Mouse (Mus musculus) liver, adult 2 months (tissue): ENCODE measurements around the gene Srd5a3. TPM values are rescaled to one million over a fixed set of nuclear protein-coding genes. Genes with fewer than 3 reads are reported as not detected.

Experiments used
- DNase-seq: peaks from one replicate; pipeline ENCODE4 v3.0.0-alpha.2; 2011; ENCODE audit warnings: low read depth, low spot score; ENCODE audit errors: extremely low read depth
- H3K27ac ChIP-seq: fragments of 200-500 bp; replicated peaks from 2 replicates; pipeline ENCODE4 v1.5.1; 2012; ENCODE audit warnings: low read depth, mild to moderate bottlenecking, control low read depth, inconsistent platforms, low read length; ENCODE audit not compliant: insufficient read depth
- H3K27me3 ChIP-seq: fragments of 200-500 bp; 2 replicates; pipeline ENCODE4 v1.6.1; 2012; ENCODE audit warnings: mild to moderate bottlenecking, moderate library complexity, low read length, inconsistent platforms; ENCODE audit not compliant: control insufficient read depth, insufficient read depth
- H3K36me3 ChIP-seq: fragments of 200-500 bp; 2 replicates; pipeline ENCODE4 v1.6.1; 2012; ENCODE audit warnings: low read length, inconsistent platforms; ENCODE audit not compliant: control insufficient read depth, insufficient read depth
- H3K4me1 ChIP-seq: fragments of 200-500 bp; 2 replicates; pipeline ENCODE4 v1.6.1; 2011; ENCODE audit warnings: low read length; ENCODE audit not compliant: control insufficient read depth, insufficient read depth
- H3K4me3 ChIP-seq: fragments of 200-500 bp; 2 replicates; pipeline ENCODE4 v1.5.1; 2011; ENCODE audit warnings: low read depth, mild to moderate bottlenecking, control low read depth, low read length, moderate library complexity; ENCODE audit not compliant: insufficient read depth
- H3K79me2 ChIP-seq: fragments of 200-500 bp; 2 replicates; pipeline ENCODE4 v1.6.1; 2012; ENCODE audit warnings: inconsistent platforms, mild to moderate bottlenecking, low read length, moderate library complexity; ENCODE audit not compliant: control insufficient read depth, insufficient read depth
- H3K9ac ChIP-seq: fragments of 200-500 bp; 2 replicates; pipeline ENCODE4 v1.6.1; 2012; ENCODE audit warnings: low read depth, mild to moderate bottlenecking, control low read depth, inconsistent platforms, low read length
- CTCF ChIP-seq: fragments of 200-500 bp; IDR thresholded peaks from 2 replicates; pipeline ENCODE4 v1.5.1; 2011; ENCODE audit warnings: low read depth, low read length, control low read depth
- POLR2A ChIP-seq: fragments of 200-500 bp; IDR thresholded peaks from 2 replicates; pipeline ENCODE4 v1.6.1; 2011; ENCODE audit warnings: low read length, control low read depth; ENCODE audit not compliant: insufficient read depth; ENCODE audit errors: extremely low read depth
- WGBS: fragments of 180-500 bp; shearing (Covaris S2); methylation state at CpG from one replicate; pipeline ENCODE4 v1.1.7; 2018; 5-methylcytosine and 5-hydroxymethylcytosine counted together
- polyA plus RNA-seq: library from polyadenylated mRNA; depleted of rRNA; stranded (reverse); fragments of >200 nt; gene quantifications from 2 replicates; pipeline ENCODE4 v1.2.3, GENCODE M21; 2012
- total RNA-seq: library from RNA; depleted of rRNA; stranded (reverse); fragments of >200 nt; gene quantifications from 2 replicates; pipeline ENCODE4 v1.2.3, GENCODE M21; 2014

Gene Srd5a3
- total and polyA plus RNA-seq, 2 experiments = 7.8 to 42.4 TPM

DNA sequence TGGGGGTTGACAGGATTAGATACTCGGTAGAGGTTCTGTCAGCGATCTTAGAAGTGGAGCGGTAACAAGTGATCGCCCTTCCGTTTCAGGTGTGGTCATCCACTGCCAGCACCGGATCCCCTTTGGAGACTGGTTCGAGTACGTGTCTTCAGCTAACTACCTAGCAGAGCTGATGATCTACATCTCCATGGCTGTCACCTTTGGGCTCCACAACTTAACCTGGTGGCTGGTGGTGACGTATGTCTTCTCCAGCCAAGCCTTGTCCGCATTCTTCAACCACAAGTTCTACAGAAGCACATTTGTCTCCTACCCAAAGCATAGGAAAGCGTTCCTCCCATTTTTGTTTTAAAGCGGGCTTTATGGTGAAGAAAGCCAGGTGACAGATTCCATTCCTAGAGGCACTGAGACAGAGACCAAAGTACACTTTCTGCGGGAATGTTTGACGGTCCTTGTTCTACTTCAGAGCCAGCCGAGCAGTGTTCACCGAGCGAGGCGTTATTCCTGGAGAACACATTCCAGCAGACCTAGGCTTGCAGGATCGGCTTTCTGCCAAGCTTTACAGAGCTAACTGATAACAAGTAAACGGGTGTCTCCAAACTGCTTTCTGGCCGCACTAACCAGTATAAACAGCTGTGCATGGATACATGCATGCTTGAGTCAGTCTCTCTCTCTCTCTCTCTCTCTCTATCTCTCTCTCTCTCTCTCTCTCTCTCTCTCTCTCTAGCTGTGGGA lies 14.5 kb downstream of the Srd5a3 start:
- H3K27ac ChIP-seq = no peak overlapping the region
- no peak overlapping the region for H3K9ac ChIP-seq
- TF ChIP-seq CTCF = no peak
- no peak for TF ChIP-seq POLR2A
- H3K36me3 ChIP-seq = peaks cover 7% of the 10 kb centered on the region; the same call in 1 of the 2 replicates
- no peak overlapping the region for H3K4me3 ChIP-seq
- no peak for DNase-seq
- H3K27me3 ChIP-seq = no peaks in the 10 kb centered on the region
- 73% methylated on average over 21 of the region's 21 CpGs for WGBS
- H3K4me1 ChIP-seq = no peaks in the 10 kb centered on the region
- H3K79me2 ChIP-seq = no peaks in the 10 kb centered on the region

DNA sequence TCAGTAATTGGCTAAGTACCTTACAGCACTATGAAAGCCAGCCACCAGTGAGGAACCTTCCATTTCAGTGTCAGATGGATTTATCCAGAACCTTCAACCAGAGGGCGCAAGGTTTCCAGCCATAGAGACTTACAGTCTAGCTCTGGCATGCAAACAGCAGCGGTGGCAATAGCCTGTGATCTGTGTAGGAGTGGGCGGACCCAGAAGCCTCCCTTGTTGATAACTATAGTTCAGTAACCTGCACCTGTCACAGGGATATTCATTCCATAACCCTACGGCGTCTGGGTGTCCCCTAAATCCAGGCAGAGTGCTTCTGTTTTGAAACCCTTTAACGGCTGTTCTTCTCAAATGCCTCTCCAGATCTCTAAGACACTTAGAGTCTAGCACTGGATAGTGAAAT lies 19.5 kb downstream of the Srd5a3 start:
- WGBS = 84% methylated on average over 6 of the region's 6 CpGs

DNA sequence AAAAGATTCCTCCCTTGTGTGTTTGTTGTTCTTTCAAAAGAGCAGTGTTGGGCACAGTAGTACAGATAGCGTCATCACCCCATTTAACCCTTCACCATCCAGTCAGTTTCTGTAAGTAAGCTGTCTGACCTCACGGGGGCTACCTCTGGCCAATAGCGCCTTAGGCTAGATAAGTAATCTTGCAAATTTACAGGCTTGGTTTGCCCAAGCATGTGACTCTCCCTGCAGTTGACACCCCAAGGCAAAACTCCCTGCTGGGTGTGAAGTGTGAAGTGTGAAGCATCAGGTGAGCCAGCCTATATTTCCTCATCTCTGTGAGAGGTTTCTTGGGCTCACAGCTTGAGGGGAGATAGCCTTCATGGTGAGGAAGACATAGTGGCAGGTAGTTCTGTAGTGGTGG lies 20.0 kb downstream of the Srd5a3 start:
- TF ChIP-seq CTCF (no peak), POLR2A (no peak)
- Histone ChIP-seq H3K27me3 (no peaks in the 10 kb centered on the region), H3K4me1 (no peaks in the 10 kb centered on the region), H3K4me3 (no peak overlapping the region), H3K79me2 (no peaks in the 10 kb centered on the region), H3K27ac (no peak overlapping the region), H3K36me3 (0 out of 2 replicates have a peak, but pooled peaks cover 2% of the 10 kb centered on the region), H3K9ac (no peak overlapping the region)
- DNase-seq = no peak
- 60% methylated on average over 3 of the region's 3 CpGs for WGBS

More for the DNA sequence above, 19.5 kb downstream of the Srd5a3 start:
- H3K27me3 ChIP-seq = no peaks in the 10 kb centered on the region
- no peaks in the 10 kb centered on the region for H3K4me1 ChIP-seq
- H3K36me3 ChIP-seq = peaks cover 3% of the 10 kb centered on the region; the same call in 1 of the 2 replicates
- no peaks in the 10 kb centered on the region for H3K79me2 ChIP-seq
- no peak overlapping the region for H3K27ac ChIP-seq
- no peak overlapping the region for H3K4me3 ChIP-seq
- no peak for DNase-seq
- TF ChIP-seq CTCF = no peak
- TF ChIP-seq POLR2A = no peak
- H3K9ac ChIP-seq = no peak overlapping the region

DNA sequence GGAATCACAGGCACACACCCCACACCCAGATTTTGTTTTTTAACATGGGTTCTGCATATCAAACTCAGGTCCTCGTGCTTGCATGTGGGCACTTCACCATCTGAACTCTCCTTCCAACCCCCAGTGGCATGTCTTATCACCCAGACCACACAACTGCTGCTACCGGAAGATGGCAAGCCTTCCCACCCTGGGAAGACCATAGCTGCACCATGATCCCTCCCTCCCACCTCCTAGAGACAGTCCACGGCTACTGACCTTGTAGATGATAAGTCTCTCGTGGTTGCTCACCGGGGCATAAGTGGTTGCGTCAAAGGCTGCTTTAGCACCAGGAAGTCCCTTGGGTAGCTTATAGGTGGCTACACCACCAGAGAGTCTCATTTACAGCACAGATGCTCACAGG lies 21.4 kb downstream of the Srd5a3 start:
- no peak for TF ChIP-seq CTCF
- H3K4me3 ChIP-seq = no peak overlapping the region
- H3K79me2 ChIP-seq = no peaks in the 10 kb centered on the region
- no peaks in the 10 kb centered on the region for H3K36me3 ChIP-seq
- no peak for DNase-seq
- no peaks in the 10 kb centered on the region for H3K27me3 ChIP-seq
- WGBS = 87% methylated on average over 6 of the region's 6 CpGs
- no peak overlapping the region for H3K27ac ChIP-seq
- H3K4me1 ChIP-seq = no peaks in the 10 kb centered on the region
- H3K9ac ChIP-seq = no peak overlapping the region

DNA sequence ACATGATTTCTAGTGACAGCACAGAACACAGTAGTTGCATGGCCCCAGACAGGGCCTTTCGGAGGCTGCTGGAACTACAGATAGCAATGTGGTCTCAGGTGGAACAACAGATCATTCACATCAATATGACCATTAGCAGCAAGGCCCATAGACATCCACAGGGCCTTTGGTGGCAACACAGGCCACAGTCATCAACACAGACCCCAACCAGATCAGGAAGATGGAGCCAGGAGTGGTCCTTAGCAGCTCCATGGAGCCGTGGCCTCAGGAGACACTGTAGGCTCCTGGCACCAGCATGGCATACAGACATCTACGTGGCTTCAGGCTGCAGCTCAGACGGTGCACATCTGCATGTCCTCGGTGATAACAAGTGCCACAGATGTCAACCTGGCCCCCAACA lies 22.9 kb downstream of the Srd5a3 start:
- Histone ChIP-seq H3K4me1 (no peaks in the 10 kb centered on the region), H3K36me3 (no peaks in the 10 kb centered on the region), H3K79me2 (no peaks in the 10 kb centered on the region), H3K4me3 (no peak overlapping the region), H3K27me3 (no peaks in the 10 kb centered on the region), H3K9ac (no peak overlapping the region), H3K27ac (no peak overlapping the region)
- DNase-seq = no peak
- no peak for TF ChIP-seq CTCF
- TF ChIP-seq POLR2A = no peak
- WGBS = 80% methylated on average over 5 of the region's 5 CpGs

DNA sequence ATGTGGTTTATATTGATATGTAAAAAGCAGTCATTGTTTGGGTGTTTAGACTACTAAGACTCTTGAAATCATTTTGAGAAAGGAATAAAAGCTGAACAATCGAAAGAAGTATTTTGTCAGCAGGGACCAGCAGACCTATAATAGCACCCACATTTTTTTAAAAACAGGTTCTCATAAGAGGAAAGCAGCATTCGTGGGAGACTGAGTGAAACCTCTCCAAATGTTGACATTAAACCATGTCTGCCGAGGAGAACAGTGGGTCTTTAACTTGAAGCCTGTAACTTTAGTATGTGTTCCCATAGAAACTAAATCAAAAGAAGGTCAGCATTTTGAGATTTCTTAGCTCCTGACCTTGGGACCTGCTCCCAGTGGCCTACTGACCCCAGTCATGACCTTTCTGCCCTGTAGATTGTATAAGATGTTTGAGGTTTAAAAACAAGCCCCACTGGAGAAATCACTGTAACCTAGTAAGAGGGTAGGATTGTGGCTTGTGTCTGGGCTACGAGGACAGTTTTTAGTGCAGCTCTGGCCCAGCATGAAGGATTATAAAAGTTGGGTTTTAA lies 23.8 kb downstream of the Srd5a3 start:
- Histone ChIP-seq H3K4me3 (no peak overlapping the region), H3K27me3 (no peaks in the 10 kb centered on the region), H3K79me2 (no peaks in the 10 kb centered on the region), H3K27ac (no peak overlapping the region), H3K4me1 (no peaks in the 10 kb centered on the region), H3K36me3 (no peaks in the 10 kb centered on the region), H3K9ac (no peak overlapping the region)
- 67% methylated on average over 4 of the region's 4 CpGs for WGBS
- no peak for DNase-seq
- no peak for TF ChIP-seq CTCF
- TF ChIP-seq POLR2A = no peak
